Mouse (Mus musculus) heart, postnatal 0 days (tissue): ENCODE data around the gene Cinp.

Experiments
- CTCF ChIP-seq: IDR thresholded peaks from 2 replicates; pipeline ENCODE4 v1.5.1; 2016; ENCODE audit warnings: antibody characterized with exemption, control low read depth, low read depth
- EP300 ChIP-seq: IDR thresholded peaks from 2 replicates; pipeline ENCODE4 v1.6.1; 2016; ENCODE audit warnings: antibody characterized with exemption, low read depth

GRCm38 (mm10) chr12:110907845-110908244 is 18.9 kb upstream of the Cinp start:
- TF ChIP-seq EP300, result no peak
- TF ChIP-seq CTCF, result no peak
